ENCODE assay signal across 25 mouse cellular contexts in the genomic region with DNA sequence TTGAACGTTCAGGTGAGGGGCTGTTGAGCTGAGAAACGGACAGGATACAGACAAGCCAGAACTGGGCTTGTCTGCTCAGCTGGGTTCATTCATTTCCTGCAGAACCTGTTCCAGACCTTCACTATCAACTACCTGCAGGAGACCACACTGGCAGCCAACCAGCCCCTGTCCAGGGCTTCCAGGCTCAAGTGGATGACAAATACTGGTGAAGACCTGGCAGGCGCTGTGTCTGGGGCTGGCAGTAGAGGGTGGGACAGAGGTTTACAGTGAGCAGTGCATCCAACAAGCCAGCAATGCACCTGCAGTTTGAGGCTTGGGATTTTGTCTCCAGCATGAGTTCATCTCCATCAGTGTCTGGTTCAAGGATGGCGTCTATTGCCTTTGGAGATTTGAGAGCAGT. TPM values are rescaled to one million over a fixed set of nuclear protein-coding genes. Genes with fewer than 3 reads are reported as not detected.
DNase-seq lines count a peak whose midpoint lies in the region; ATAC-seq and TF ChIP-seq lines count a peak whose summit lies in the region.
"Had no signal": no experiment of that assay in that cellular context is flagged by ENCODE, and none has a peak within 500 bp of the region (broad histone marks: within the 10 kb centered on the region; RNA-seq: fewer than 3 reads in every experiment).

No protein-coding gene starts in this region.

- no peak for TF ChIP-seq EP300 in lung, postnatal 0 days (IDR thresholded peaks at IDR 0.05)

- TF ChIP-seq CTCF in lung, embryonic 14.5 days (IDR thresholded peaks at IDR 0.05; ENCODE audit: low read depth), result no peak
- TF ChIP-seq CTCF in lung, postnatal 0 days (IDR thresholded peaks at IDR 0.05), result no peak

- WGBS in lung, embryonic 14.5 days, result 68% methylated on average over 4 of the region's 4 CpGs
- WGBS in lung, postnatal 0 days, result 68% methylated on average over 4 of the region's 4 CpGs

- H3K4me1 ChIP-seq in lung, embryonic 14.5 days (ENCODE audit: insufficient read depth), result no peaks in the 10 kb centered on the region
- no peaks in the 10 kb centered on the region for H3K4me1 ChIP-seq in lung, postnatal 0 days (ENCODE audit: insufficient read depth, low read depth, low read length)
- H3K4me1 ChIP-seq: embryonic facial prominence, embryonic 12.5 days; heart, embryonic 13.5 days; hindbrain, embryonic 12.5 days; hindbrain, embryonic 15.5 days had no signal

- ATAC-seq in lung, embryonic 14.5 days (ENCODE audit: insufficient read depth), result no peak
- no peak for ATAC-seq in lung, postnatal 0 days
- ATAC-seq: activated CD4-positive, CD25-positive, alpha-beta regulatory T cell, adult 4 months; CD4-positive, CD25-positive, alpha-beta regulatory T cell, adult 4 months; forebrain, embryonic 14.5 days; forebrain, postnatal 0 days; intestine, postnatal 0 days had no signal

- DNase-seq in heart, adult 11 months, result peak; percentile 82
- no peak for DNase-seq in heart, adult 18-20 months
- DNase-seq in lung, embryonic 14.5 days, result peak; percentile 15
- DNase-seq in lung, postnatal 0 days (ENCODE audit: low spot score), result no peak
- DNase-seq in urinary bladder, postnatal 36 days (ENCODE audit: low spot score in 2 of 2), result peak; percentile 25 to 44
- no peak for DNase-seq in urinary bladder, postnatal 25 days (ENCODE audit: low spot score)
- DNase-seq: adrenal gland, adult 8-10 months; adrenal gland, postnatal 25 days; cerebellum, adult 11-12 months; cerebellum, adult 8-10 months; cerebellum, postnatal 14 days; forebrain, postnatal 0 days; gastrocnemius, adult 2 months; gastrocnemius, postnatal 14 days; heart, adult 2 months had no signal

- H3K4me3 ChIP-seq in lung, embryonic 14.5 days (ENCODE audit: low read depth, low read length), result no peak overlapping the region
- H3K4me3 ChIP-seq in lung, postnatal 0 days (ENCODE audit: low read depth, low read length), result no peak overlapping the region
- H3K4me3 ChIP-seq: embryonic facial prominence, embryonic 12.5 days; erythroblast, embryonic 14.5 days; gastrocnemius, adult 2 months; heart, adult 2 months; heart, embryonic 13.5 days; hindbrain, embryonic 12.5 days; hindbrain, embryonic 15.5 days had no signal

- no peaks in the 10 kb centered on the region for H3K9me3 ChIP-seq in lung, embryonic 14.5 days (ENCODE audit: low read depth, low read length)
- H3K9me3 ChIP-seq in lung, postnatal 0 days (ENCODE audit: low read length), result no peaks in the 10 kb centered on the region
- H3K9me3 ChIP-seq: embryonic facial prominence, embryonic 12.5 days; heart, embryonic 13.5 days; hindbrain, embryonic 12.5 days; hindbrain, embryonic 15.5 days had no signal

- H3K9ac ChIP-seq in lung, embryonic 14.5 days, result no peak overlapping the region
- no peak overlapping the region for H3K9ac ChIP-seq in lung, postnatal 0 days (replicated peaks; ENCODE audit: low read depth)
- H3K9ac ChIP-seq: embryonic facial prominence, embryonic 12.5 days; forebrain, postnatal 0 days; heart, embryonic 13.5 days; hindbrain, embryonic 12.5 days; hindbrain, embryonic 15.5 days had no signal

- no peak overlapping the region for H3K4me2 ChIP-seq in lung, embryonic 14.5 days
- H3K4me2 ChIP-seq in lung, postnatal 0 days (replicated peaks; ENCODE audit: low read depth, low read length), result no peak overlapping the region
- H3K4me2 ChIP-seq: embryonic facial prominence, embryonic 12.5 days; heart, embryonic 13.5 days; hindbrain, embryonic 12.5 days; hindbrain, embryonic 15.5 days had no signal

- no peak overlapping the region for H3K27ac ChIP-seq in lung, embryonic 14.5 days (ENCODE audit: low read depth)
- H3K27ac ChIP-seq in lung, postnatal 0 days (ENCODE audit: low read length), result no peak overlapping the region
- H3K27ac ChIP-seq: embryonic facial prominence, embryonic 12.5 days; gastrocnemius, adult 2 months; heart, adult 2 months; heart, embryonic 13.5 days; hindbrain, embryonic 12.5 days; hindbrain, embryonic 15.5 days had no signal

- H3K27me3 ChIP-seq in lung, embryonic 14.5 days (ENCODE audit: insufficient read depth, low read length), result no peaks in the 10 kb centered on the region
- H3K27me3 ChIP-seq in lung, postnatal 0 days (replicated peaks; ENCODE audit: insufficient read depth, low read length), result no peaks in the 10 kb centered on the region
- H3K27me3 ChIP-seq: embryonic facial prominence, embryonic 12.5 days; heart, embryonic 13.5 days; hindbrain, embryonic 12.5 days; hindbrain, embryonic 15.5 days had no signal

- H3K36me3 ChIP-seq in lung, embryonic 14.5 days (ENCODE audit: insufficient read depth), result peaks cover 35% of the 10 kb centered on the region
- peaks cover 22% of the 10 kb centered on the region; the same call in 1 of the 2 replicates for H3K36me3 ChIP-seq in lung, postnatal 0 days (ENCODE audit: insufficient read depth, low read length)

RNA-seq across cellular contexts. Expression of gene Man2b1, which starts 13.8 kb away (rescaled TPM):
- 10 to 100 TPM; 27.6 to 27.7 TPM for total RNA-seq in heart, adult 18-20 months (2021)
- 32.7 and 33.9 TPM in 2 replicates for polyA plus RNA-seq in lung, embryonic 14.5 days (2014; fragmentation: Nextera tagmentation; extraction: Ambion mirVana)
- polyA plus RNA-seq in lung, postnatal 0 days (2015; fragmentation: Nextera tagmentation; extraction: Ambion mirVana), result 38.4 and 40.6 TPM in 2 replicates

RNA-seq across cellular contexts. Expression of gene Wdr83, which starts 15.7 kb away (rescaled TPM):
- total RNA-seq in heart, adult 18-20 months (2021), result 10 to 100 TPM; 28.7 to 34.6 TPM
- 42.9 and 45.3 TPM in 2 replicates for polyA plus RNA-seq in lung, embryonic 14.5 days (2014; fragmentation: Nextera tagmentation; extraction: Ambion mirVana)
- polyA plus RNA-seq in lung, postnatal 0 days (2015; fragmentation: Nextera tagmentation; extraction: Ambion mirVana), result 26.7 and 27.0 TPM in 2 replicates

RNA-seq across cellular contexts. Expression of gene Wdr83os, which starts 16.3 kb away (rescaled TPM):
- 10 to 100 TPM; 42.1 to 47.3 TPM for total RNA-seq in heart, adult 18-20 months (2021)
- 155 and 158 TPM in 2 replicates for polyA plus RNA-seq in lung, embryonic 14.5 days (2014; fragmentation: Nextera tagmentation; extraction: Ambion mirVana)
- 88.9 and 95.6 TPM in 2 replicates for polyA plus RNA-seq in lung, postnatal 0 days (2015; fragmentation: Nextera tagmentation; extraction: Ambion mirVana)

RNA-seq across cellular contexts. Expression of gene Dhps, which starts 25.3 kb away (rescaled TPM):
- total RNA-seq in heart, adult 18-20 months (2021), result 10 to 100 TPM; 36.5 to 36.6 TPM
- 60.3 and 61.5 TPM in 2 replicates for polyA plus RNA-seq in lung, embryonic 14.5 days (2014; fragmentation: Nextera tagmentation; extraction: Ambion mirVana)
- polyA plus RNA-seq in lung, postnatal 0 days (2015; fragmentation: Nextera tagmentation; extraction: Ambion mirVana), result 44.2 and 48.3 TPM in 2 replicates

RNA-seq across cellular contexts. Expression of gene Zfp791, which starts 26.0 kb away (rescaled TPM):
- total RNA-seq in heart, adult 18-20 months (2021), result 1 to 10 TPM; 1.7 to 2.4 TPM
- 1.7 and 2.3 TPM in 2 replicates for polyA plus RNA-seq in lung, embryonic 14.5 days (2014; fragmentation: Nextera tagmentation; extraction: Ambion mirVana)
- 1.5 and 1.6 TPM in 2 replicates for polyA plus RNA-seq in lung, postnatal 0 days (2015; fragmentation: Nextera tagmentation; extraction: Ambion mirVana)
- total RNA-seq: hematopoietic stem cell, adult 5-6 weeks had no signal
- polyA plus RNA-seq: activated CD4-positive, CD25-positive, alpha-beta regulatory T cell, adult 4 months; CD4-positive, CD25-positive, alpha-beta regulatory T cell, adult 4 months had no signal

Comparison
In these comparisons a context has a peak if more than half of its experiments do, and no peak if none do; other contexts are left out.
1. DNase-seq: peak in heart, adult 11 months (single experiment), lung, embryonic 14.5 days (single experiment) and urinary bladder, postnatal 36 days (2 of 2); none in heart, adult 18-20 months (0 of 2), lung, postnatal 0 days (single experiment) and urinary bladder, postnatal 25 days (single experiment).